Mouse (Mus musculus) G1E (cell line): Measurements from ENCODE around the gene Hpse2.

Experiments
- CTCF ChIP-seq: IDR thresholded peaks from 2 replicates; pipeline ENCODE4 v1.5.1; 2012; ENCODE audit warnings: low read depth, low read length, inconsistent platforms, mixed read lengths
- GATA1 ChIP-seq: IDR thresholded peaks from 2 replicates; pipeline ENCODE4 v1.6.1; 2012; ENCODE audit warnings: borderline replicate concordance, low read length, inconsistent platforms, mixed read lengths
- GATA2 ChIP-seq: IDR thresholded peaks from 2 replicates; pipeline ENCODE4 v1.6.1; 2012; ENCODE audit warnings: low read depth, low read length, inconsistent platforms, borderline replicate concordance
- POLR2AphosphoS5 ChIP-seq: IDR thresholded peaks from 2 replicates; pipeline ENCODE4 v1.6.1; 2012; ENCODE audit warnings: low read depth, low read length, inconsistent platforms; ENCODE audit not compliant: insufficient replicate concordance
- TAL1 ChIP-seq: conservative IDR thresholded peaks from 2 replicates; pipeline ENCODE4 v1.6.1; 2012; ENCODE audit warnings: low read depth, low read length, inconsistent platforms, mixed read lengths

DNA sequence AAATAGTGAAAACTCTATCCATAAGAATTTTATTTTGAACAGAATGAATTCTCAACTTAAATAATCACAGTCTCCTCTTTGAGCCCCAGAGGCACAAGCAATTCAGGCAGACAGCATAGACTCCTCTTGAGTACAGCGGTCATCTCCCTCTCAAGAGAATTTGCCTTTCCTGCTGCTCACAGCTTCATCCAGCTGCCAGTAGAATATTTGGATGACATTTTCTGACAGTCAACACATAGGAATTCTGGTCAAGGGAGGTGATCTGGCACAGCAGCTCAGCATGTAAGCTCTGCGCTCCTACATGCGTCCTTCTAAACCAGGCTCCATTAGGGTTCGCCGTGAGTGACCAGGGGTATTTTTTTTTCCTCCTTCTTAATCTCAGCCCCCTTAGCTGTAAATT is 232.6 kb downstream of the Hpse2 start:
- no peak for TF ChIP-seq CTCF
- no peak for TF ChIP-seq GATA1
- no peak for TF ChIP-seq POLR2AphosphoS5
- no peak for TF ChIP-seq TAL1
- TF ChIP-seq GATA2, result no peak
